Mouse (Mus musculus) liver, adult 2 months (tissue): Measurements from ENCODE around the gene Slc35e3.

Experiments
- CTCF ChIP-seq: fragments of 200-500 bp; IDR thresholded peaks from 2 replicates; pipeline ENCODE4 v1.5.1; 2011; ENCODE audit warnings: low read depth, low read length, control low read depth
- POLR2A ChIP-seq: fragments of 200-500 bp; IDR thresholded peaks from 2 replicates; pipeline ENCODE4 v1.6.1; 2011; ENCODE audit warnings: low read length, control low read depth; ENCODE audit not compliant: insufficient read depth; ENCODE audit errors: extremely low read depth

- TF ChIP-seq POLR2A: no peak
- TF ChIP-seq CTCF: no peak
Measured at GRCm38 (mm10) chr10:117689297-117690100, 56.7 kb downstream of the Slc35e3 start.
